Mouse (Mus musculus): ENCODE data around the gene Tmem221. TPM values are rescaled to one million over a fixed set of nuclear protein-coding genes. Genes with fewer than 3 reads are reported as not detected.

Tmem221 gene
- polyA plus RNA-seq, 1 experiment from 2014 or later, result 0.56 TPM

DNA sequence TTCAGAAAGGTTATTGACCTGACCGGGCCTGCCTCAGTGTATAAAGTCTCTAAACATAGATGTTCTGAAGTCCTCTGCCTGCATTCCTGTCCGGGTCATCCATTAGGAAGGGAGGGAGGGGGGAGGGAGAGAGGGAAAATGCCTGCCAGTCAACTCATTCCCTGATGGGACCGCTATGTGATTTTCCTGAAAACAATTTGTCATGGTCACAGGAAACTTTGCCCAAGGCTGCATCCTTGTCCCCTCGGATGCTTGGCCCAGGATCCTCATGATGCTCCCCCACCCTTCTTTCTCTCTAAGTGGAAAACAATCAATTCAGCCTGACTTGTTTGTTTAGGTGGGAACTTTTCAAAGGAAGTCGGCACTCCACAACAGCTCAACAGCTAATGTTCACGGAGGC is 41.9 kb downstream of the Tmem221 start:
- no peak overlapping the region for H3K27ac ChIP-seq
- H3K4me2 ChIP-seq (replicated peaks), result no peak overlapping the region
- 9% methylated on average over 6 of the region's 6 CpGs for WGBS
- H3K4me3 ChIP-seq, result no peak overlapping the region
- ATAC-seq (ENCODE audit: low FRiP score), result no peak
- H3K27me3 ChIP-seq, result peaks cover 2% of the 10 kb centered on the region; the same call in 1 of the 2 replicates
- peaks cover 11% of the 10 kb centered on the region for H3K4me1 ChIP-seq
- no peaks in the 10 kb centered on the region for H3K36me3 ChIP-seq
- H3K9me3 ChIP-seq (replicated peaks), result no peaks in the 10 kb centered on the region
- no peak overlapping the region for H3K9ac ChIP-seq

DNA sequence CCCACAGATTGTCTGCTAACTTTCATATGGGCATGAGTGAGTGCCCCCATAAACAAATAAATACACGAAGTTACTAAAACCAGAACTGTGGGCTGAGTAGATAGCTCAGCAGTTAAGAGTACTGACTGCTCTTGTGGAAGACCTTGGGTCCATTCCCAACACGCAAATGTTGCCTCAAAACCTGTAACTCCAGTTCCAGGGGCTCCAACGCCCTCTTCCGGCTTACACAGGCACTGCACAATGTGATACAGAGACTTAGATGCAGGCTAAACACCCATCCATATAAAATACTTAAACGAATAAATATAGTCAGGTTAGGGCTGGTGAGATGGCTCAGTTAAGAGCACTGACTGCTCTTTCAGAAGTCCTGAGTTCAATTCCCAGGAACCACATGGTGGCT is 43.6 kb downstream of the Tmem221 start:
- H3K27me3 ChIP-seq, result peaks cover 15% of the 10 kb centered on the region; the same call in 1 of the 2 replicates

DNA sequence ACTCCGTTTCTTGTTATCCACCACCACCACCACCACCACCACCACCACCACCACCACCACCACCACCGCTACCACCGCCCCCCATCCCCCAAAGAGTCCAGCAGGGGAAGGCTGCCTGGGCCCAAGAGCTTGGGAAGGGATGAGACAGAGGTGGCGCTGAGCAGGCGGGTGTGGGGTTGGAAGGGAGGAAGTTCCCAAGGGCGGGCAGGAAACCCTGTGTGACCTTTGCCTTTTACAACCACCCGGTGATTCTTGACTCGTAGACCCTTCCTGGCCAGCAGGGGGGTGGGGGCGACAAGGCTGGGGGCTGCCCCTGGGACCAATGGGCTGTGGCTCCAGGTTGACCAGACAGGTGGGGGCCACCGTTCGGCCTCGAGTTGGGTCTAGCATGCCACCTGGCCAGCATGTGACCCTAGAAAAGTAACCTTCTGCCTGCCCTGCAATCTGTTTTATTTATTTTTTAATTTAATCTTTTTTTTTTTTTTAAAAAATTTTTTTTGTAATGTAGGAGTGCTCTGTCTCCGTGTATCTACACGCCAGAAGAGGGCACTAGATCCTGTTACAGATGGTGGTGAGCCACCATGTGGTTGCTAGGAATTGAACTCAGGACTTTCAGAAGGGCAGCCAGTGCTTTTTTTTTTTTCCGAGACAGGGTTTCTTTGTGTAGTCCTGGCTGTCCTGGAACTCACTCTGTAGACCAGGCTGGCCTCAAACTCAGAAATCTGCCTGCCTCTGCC is 45.5 kb downstream of the Tmem221 start:
- peaks cover 32% of the 10 kb centered on the region for H3K27me3 ChIP-seq
- H3K9ac ChIP-seq, result no peak overlapping the region
- H3K36me3 ChIP-seq, result no peaks in the 10 kb centered on the region

More for the DNA sequence above, 43.6 kb downstream of the Tmem221 start:
- no peaks in the 10 kb centered on the region for H3K36me3 ChIP-seq
- WGBS, result 67% methylated on average over 5 of the region's 5 CpGs
- H3K27ac ChIP-seq, result no peak overlapping the region
- H3K4me1 ChIP-seq, result peaks cover 9% of the 10 kb centered on the region
- H3K4me2 ChIP-seq (replicated peaks), result no peak overlapping the region
- no peak for ATAC-seq (ENCODE audit: low FRiP score)
- H3K4me3 ChIP-seq, result no peak overlapping the region
- H3K9me3 ChIP-seq (replicated peaks), result no peaks in the 10 kb centered on the region
- H3K9ac ChIP-seq, result no peak overlapping the region

DNA sequence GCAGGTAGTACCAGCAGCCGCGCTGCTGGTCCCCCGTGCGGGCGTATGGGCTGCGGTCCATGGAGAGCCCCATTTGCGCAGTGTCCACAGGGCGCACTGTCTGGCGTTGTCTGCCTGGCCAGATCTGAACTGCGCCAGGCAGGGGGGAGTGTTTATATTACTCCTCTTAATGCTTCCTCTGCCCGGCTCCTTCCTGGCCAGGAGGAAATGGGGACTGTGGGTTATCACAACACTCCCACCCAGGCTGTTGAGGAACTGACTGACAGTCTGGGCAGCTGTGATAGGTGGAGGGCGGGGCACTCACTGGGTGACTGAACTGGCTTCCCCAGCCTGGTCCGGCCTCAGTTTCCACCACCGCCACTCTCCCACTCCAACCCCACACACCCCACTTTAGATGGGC is 47.0 kb downstream of the Tmem221 start, which contains the start of gene Plvap:
Plvap (minus strand) TSS at position 109 of the 400 bp plus-strand sequence.
- Histone ChIP-seq H3K9me3 (replicated peaks) (no peaks in the 10 kb centered on the region), H3K36me3 (no peaks in the 10 kb centered on the region), H3K27ac (no peak within 1 kb of the TSS), H3K9ac (no peak within 1 kb of the TSS), H3K4me3 (no peak within 1 kb of the TSS), H3K4me1 (peaks cover 8% of the 10 kb centered on the region), H3K27me3 (peaks cover 48% of the 10 kb centered on the region), H3K4me2 (replicated peaks) (no peak within 1 kb of the TSS)
- 59% methylated on average over 14 of the region's 14 CpGs for WGBS
- no peak for ATAC-seq (ENCODE audit: low FRiP score)

More for the DNA sequence above, 45.5 kb downstream of the Tmem221 start:
- H3K4me1 ChIP-seq, result peaks cover 9% of the 10 kb centered on the region
- no peak overlapping the region for H3K4me2 ChIP-seq (replicated peaks)
- 64% methylated on average over 14 of the region's 15 CpGs for WGBS
- H3K27ac ChIP-seq, result no peak overlapping the region
- no peaks in the 10 kb centered on the region for H3K9me3 ChIP-seq (replicated peaks)
- ATAC-seq (ENCODE audit: low FRiP score), result no peak
- no peak overlapping the region for H3K4me3 ChIP-seq

DNA sequence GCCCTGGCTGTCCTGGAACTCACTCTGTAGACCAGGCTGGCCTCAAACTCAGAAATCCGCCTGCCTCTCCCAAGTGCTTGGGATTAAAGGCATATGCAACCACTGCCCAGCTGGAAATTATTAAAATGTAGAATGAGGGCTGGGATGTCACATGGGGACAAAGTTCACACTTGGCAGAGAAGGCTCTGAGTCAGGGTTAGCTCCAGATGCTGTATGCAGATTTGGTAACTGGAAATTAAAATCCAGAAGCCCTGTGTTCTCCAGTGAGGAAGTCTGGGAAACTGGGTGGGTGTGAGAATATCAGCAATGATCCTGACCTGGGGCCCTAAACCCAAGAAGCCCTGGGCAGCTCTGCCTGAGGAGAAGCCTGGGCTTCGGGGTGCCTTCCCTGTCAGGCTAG is 49.4 kb downstream of the Tmem221 start:
- 60% methylated on average over 2 of the region's 2 CpGs for WGBS
- no peak overlapping the region for H3K4me3 ChIP-seq
- H3K27me3 ChIP-seq, result peaks cover 64% of the 10 kb centered on the region
- H3K36me3 ChIP-seq, result no peaks in the 10 kb centered on the region
- no peak overlapping the region for H3K27ac ChIP-seq
- peaks cover 7% of the 10 kb centered on the region; the same call in 1 of the 2 replicates for H3K4me1 ChIP-seq
- no peak overlapping the region for H3K9ac ChIP-seq
- H3K9me3 ChIP-seq (replicated peaks), result no peaks in the 10 kb centered on the region
- ATAC-seq (ENCODE audit: low FRiP score), result no peak
- H3K4me2 ChIP-seq (replicated peaks), result no peak overlapping the region

DNA sequence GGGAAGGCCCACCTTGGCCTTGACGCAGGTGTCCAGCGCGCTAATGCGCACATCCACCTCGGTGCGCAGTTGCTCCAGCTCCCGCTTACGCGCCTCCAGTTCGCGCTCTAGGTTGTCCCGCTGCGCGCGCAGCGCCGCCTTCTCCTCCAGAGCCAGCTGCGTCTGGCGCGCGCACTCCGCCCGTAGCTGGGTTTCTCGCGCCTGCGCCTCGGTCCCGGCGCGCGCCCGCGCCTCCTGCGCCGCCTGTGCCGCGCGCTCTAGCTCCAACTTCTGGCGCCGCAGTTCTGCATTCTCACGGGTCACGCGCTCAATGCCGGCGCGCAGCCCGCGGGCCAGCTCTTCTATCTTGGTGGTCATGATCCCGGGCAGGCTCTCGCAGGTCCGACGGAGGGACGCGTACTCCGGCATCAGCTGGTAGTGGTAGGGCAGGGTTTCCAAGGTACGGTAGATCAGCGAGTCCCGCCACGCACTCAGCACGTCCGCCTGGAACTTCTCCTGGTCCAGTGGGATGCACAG is 51.0 kb downstream of the Tmem221 start:
- Histone ChIP-seq H3K27me3 (peaks cover 64% of the 10 kb centered on the region), H3K4me1 (peaks cover 7% of the 10 kb centered on the region; the same call in 1 of the 2 replicates), H3K9me3 (replicated peaks) (no peaks in the 10 kb centered on the region), H3K27ac (no peak overlapping the region), H3K36me3 (no peaks in the 10 kb centered on the region), H3K4me3 (peak overlapping the region; percentile 36), H3K4me2 (replicated peaks) (peak overlapping the region; percentile 59), H3K9ac (peak overlapping the region; percentile 28; the same call in 1 of the 2 replicates)
- under 1% methylated on average over 61 of the region's 61 CpGs for WGBS
- peak; percentile 80 for ATAC-seq (ENCODE audit: low FRiP score)

DNA sequence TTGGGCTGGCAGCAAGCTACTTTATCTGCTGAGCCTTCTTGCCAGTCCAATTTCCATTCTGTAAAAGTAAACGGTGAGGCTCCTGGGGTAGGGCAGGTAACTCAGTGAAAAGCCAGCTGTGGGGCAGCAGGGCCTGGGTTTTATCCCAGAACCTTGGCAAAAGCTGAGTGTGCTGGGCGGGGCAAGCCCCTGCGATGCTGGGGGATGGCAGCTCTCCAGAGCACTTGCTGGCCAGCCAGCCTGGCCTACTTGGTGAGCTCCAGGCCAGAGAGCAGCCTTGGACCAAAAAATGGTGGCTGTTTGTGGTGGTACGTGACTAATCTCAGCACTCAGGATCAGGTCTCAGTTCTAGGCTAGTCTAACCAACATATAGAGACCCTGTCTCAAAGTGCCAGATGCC is 52.7 kb downstream of the Tmem221 start:
- Histone ChIP-seq H3K4me1 (peaks cover 7% of the 10 kb centered on the region; the same call in 1 of the 2 replicates), H3K4me3 (no peak overlapping the region), H3K4me2 (replicated peaks) (no peak overlapping the region), H3K27me3 (peaks cover 55% of the 10 kb centered on the region), H3K9ac (no peak overlapping the region), H3K36me3 (no peaks in the 10 kb centered on the region), H3K9me3 (replicated peaks) (no peaks in the 10 kb centered on the region), H3K27ac (no peak overlapping the region)
- WGBS, result 86% methylated on average over 4 of the region's 4 CpGs
- no peak for ATAC-seq (ENCODE audit: low FRiP score)

DNA sequence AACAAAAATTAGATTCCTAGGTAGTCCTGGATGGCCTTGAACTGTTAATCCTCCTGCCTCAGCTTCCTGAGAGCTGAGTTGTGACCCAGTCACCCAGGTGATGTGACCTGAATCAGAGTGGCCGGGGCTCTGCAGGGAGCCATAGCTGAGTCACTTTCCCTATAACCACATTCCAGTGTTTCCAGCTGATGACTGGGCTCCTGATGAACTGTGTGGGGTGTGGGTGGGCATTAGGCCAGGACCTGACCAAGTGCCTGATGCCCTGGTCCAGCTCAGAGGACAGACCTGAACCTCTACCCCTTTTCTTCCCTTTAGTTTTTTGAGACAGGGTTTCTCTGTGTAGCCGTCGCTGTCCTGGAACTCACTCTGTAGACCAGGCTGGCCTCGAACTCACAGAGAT is 53.3 kb downstream of the Tmem221 start:
- ATAC-seq (ENCODE audit: low FRiP score), result no peak
- peaks cover 52% of the 10 kb centered on the region for H3K27me3 ChIP-seq

DNA sequence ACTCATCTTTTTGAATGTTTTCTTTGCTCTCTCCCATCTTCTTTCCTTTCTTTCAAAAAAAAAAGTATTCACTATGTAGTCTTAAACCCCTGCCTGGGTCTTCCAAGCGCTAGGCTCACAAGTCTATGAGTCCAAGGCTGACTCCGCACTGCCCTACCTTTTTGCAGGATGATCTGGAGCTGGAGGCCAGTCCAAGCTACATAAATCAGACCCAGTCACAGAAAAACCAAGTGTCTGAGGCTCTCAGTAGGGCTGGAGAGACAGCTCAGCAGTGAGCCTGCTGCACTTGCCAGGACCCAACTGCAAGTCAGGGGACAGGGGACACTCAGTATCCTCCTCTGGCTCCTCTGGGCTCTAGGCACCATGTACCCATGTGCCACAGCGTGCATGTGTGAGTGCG is 54.3 kb downstream of the Tmem221 start:
- Histone ChIP-seq H3K4me2 (replicated peaks) (no peak overlapping the region), H3K27me3 (peaks cover 42% of the 10 kb centered on the region), H3K9ac (no peak overlapping the region), H3K4me1 (peaks cover 7% of the 10 kb centered on the region; the same call in 1 of the 2 replicates), H3K27ac (no peak overlapping the region), H3K9me3 (replicated peaks) (no peaks in the 10 kb centered on the region), H3K36me3 (no peaks in the 10 kb centered on the region), H3K4me3 (no peak overlapping the region)
- WGBS, result 86% methylated on average over 4 of the region's 4 CpGs
- no peak for ATAC-seq (ENCODE audit: low FRiP score)

More for the DNA sequence above, 53.3 kb downstream of the Tmem221 start:
- Histone ChIP-seq H3K9me3 (replicated peaks) (no peaks in the 10 kb centered on the region), H3K9ac (no peak overlapping the region), H3K27ac (no peak overlapping the region), H3K4me1 (peaks cover 7% of the 10 kb centered on the region; the same call in 1 of the 2 replicates), H3K4me2 (replicated peaks) (no peak overlapping the region), H3K4me3 (no peak overlapping the region), H3K36me3 (no peaks in the 10 kb centered on the region)
- WGBS, result 95% methylated on average over 4 of the region's 4 CpGs

Other genes with a start within 250 kb of the Tmem221 start
- gene Use1, start 192.0 kb downstream of the Tmem221 start, polyA plus RNA-seq (2016; fragmentation: Nextera tagmentation; extraction: Ambion mirVana), result 80.8 and 82.4 TPM in 2 replicates
- gene Ocel1, start 187.6 kb downstream of the Tmem221 start, polyA plus RNA-seq (2016; fragmentation: Nextera tagmentation; extraction: Ambion mirVana), result 5.8 and 6.7 TPM in 2 replicates
- gene Nr2f6, start 176.9 kb downstream of the Tmem221 start, polyA plus RNA-seq (2016; fragmentation: Nextera tagmentation; extraction: Ambion mirVana), result 61.2 and 65.2 TPM in 2 replicates
- 5.7 and 6.8 TPM in 2 replicates for gene Ushbp1, start 163.1 kb downstream of the Tmem221 start, polyA plus RNA-seq (2016; fragmentation: Nextera tagmentation; extraction: Ambion mirVana)
- gene Babam1, start 162.0 kb downstream of the Tmem221 start, polyA plus RNA-seq (2016; fragmentation: Nextera tagmentation; extraction: Ambion mirVana), result 91.1 and 104 TPM in 2 replicates
- 22.0 and 26.4 TPM in 2 replicates for gene Ankle1, start 152.9 kb downstream of the Tmem221 start, polyA plus RNA-seq (2016; fragmentation: Nextera tagmentation; extraction: Ambion mirVana)
- 107 and 108 TPM in 2 replicates for gene Abhd8, start 95.2 kb downstream of the Tmem221 start, polyA plus RNA-seq (2016; fragmentation: Nextera tagmentation; extraction: Ambion mirVana)
- gene Mrpl34, start 93.9 kb downstream of the Tmem221 start, polyA plus RNA-seq (2016; fragmentation: Nextera tagmentation; extraction: Ambion mirVana), result 194 and 214 TPM in 2 replicates
- gene Dda1, start 89.7 kb downstream of the Tmem221 start, polyA plus RNA-seq (2016; fragmentation: Nextera tagmentation; extraction: Ambion mirVana), result 155 and 161 TPM in 2 replicates
- 18.0 and 19.6 TPM in 2 replicates for gene Ano8, start 72.9 kb downstream of the Tmem221 start, polyA plus RNA-seq (2016; fragmentation: Nextera tagmentation; extraction: Ambion mirVana)
- 15.3 and 16.5 TPM in 2 replicates for gene Gtpbp3, start 70.8 kb downstream of the Tmem221 start, polyA plus RNA-seq (2016; fragmentation: Nextera tagmentation; extraction: Ambion mirVana)
- 39.7 and 42.4 TPM in 2 replicates for gene Plvap, start 47.1 kb downstream of the Tmem221 start, polyA plus RNA-seq (2016; fragmentation: Nextera tagmentation; extraction: Ambion mirVana)
- 0.67 and 0.70 TPM in 2 replicates for gene Ccdc194, start 33.2 kb downstream of the Tmem221 start, polyA plus RNA-seq (2016; fragmentation: Nextera tagmentation; extraction: Ambion mirVana)
- gene Bst2, start 21.4 kb downstream of the Tmem221 start, polyA plus RNA-seq (2016; fragmentation: Nextera tagmentation; extraction: Ambion mirVana), result 12.9 and 13.4 TPM in 2 replicates
- gene Mvb12a, start 15.9 kb downstream of the Tmem221 start, polyA plus RNA-seq (2016; fragmentation: Nextera tagmentation; extraction: Ambion mirVana), result 51.7 and 58.4 TPM in 2 replicates
- not detected in 2 replicates for gene Nxnl1, start 7.7 kb upstream of the Tmem221 start, polyA plus RNA-seq (2016; fragmentation: Nextera tagmentation; extraction: Ambion mirVana)
- gene Slc27a1, start 10.0 kb upstream of the Tmem221 start, polyA plus RNA-seq (2016; fragmentation: Nextera tagmentation; extraction: Ambion mirVana), result 51.3 and 54.8 TPM in 2 replicates
- 197 and 202 TPM in 2 replicates for gene Pgls, start 33.3 kb upstream of the Tmem221 start, polyA plus RNA-seq (2016; fragmentation: Nextera tagmentation; extraction: Ambion mirVana)
- 5.3 and 6.3 TPM in 2 replicates for gene Fam129c, start 38.8 kb upstream of the Tmem221 start, polyA plus RNA-seq (2016; fragmentation: Nextera tagmentation; extraction: Ambion mirVana)
- 63.7 and 65.9 TPM in 2 replicates for gene Colgalt1, start 52.1 kb upstream of the Tmem221 start, polyA plus RNA-seq (2016; fragmentation: Nextera tagmentation; extraction: Ambion mirVana)
- 13.9 and 16.1 TPM in 2 replicates for gene Unc13a, start 112.9 kb upstream of the Tmem221 start, polyA plus RNA-seq (2016; fragmentation: Nextera tagmentation; extraction: Ambion mirVana)
- gene Jak3, start 117.4 kb upstream of the Tmem221 start, polyA plus RNA-seq (2016; fragmentation: Nextera tagmentation; extraction: Ambion mirVana), result 3.7 and 3.8 TPM in 2 replicates
- gene Insl3, start 130.3 kb upstream of the Tmem221 start, polyA plus RNA-seq (2016; fragmentation: Nextera tagmentation; extraction: Ambion mirVana), result 0.69 TPM in 1 of 2 replicates, not detected in the other
- 0.59 and 0.86 TPM in 2 replicates for gene B3gnt3, start 142.9 kb upstream of the Tmem221 start, polyA plus RNA-seq (2016; fragmentation: Nextera tagmentation; extraction: Ambion mirVana)
- gene Fcho1, start 166.8 kb upstream of the Tmem221 start, polyA plus RNA-seq (2016; fragmentation: Nextera tagmentation; extraction: Ambion mirVana), result 38.4 and 39.4 TPM in 2 replicates